Mouse (Mus musculus): ENCODE results near the gene Rnaseh1. TPM values are rescaled to one million over a fixed set of nuclear protein-coding genes. Genes with fewer than 3 reads are reported as not detected.

Rnaseh1 gene
- polyA plus RNA-seq, 1 experiment from 2014 or later: 24.0 TPM

GRCm38 (mm10) chr12:28704381-28704780 lies 55.0 kb downstream of the Rnaseh1 start:
- DNase-seq (ENCODE audit: low spot score) (no peak), ATAC-seq (ENCODE audit: low read depth) (no peak)
- Histone ChIP-seq H3K4me1 (ENCODE audit: control insufficient read depth, insufficient read depth, low read length) (no peaks in the 10 kb centered on the region), H3K27ac (replicated peaks; ENCODE audit: low read depth, low read length) (no peak overlapping the region), H3K4me2 (ENCODE audit: low read depth, low read length) (no peak overlapping the region), H3K4me3 (ENCODE audit: low read depth, low read length) (no peak overlapping the region), H3K27me3 (replicated peaks; ENCODE audit: control insufficient read depth, insufficient read depth, low read length) (no peaks in the 10 kb centered on the region), H3K9me3 (ENCODE audit: control insufficient read depth, low read length) (no peaks in the 10 kb centered on the region), H3K9ac (ENCODE audit: low read depth, low read length) (no peak overlapping the region), H3K36me3 (ENCODE audit: control insufficient read depth, insufficient read depth, low read length) (peaks cover 28% of the 10 kb centered on the region; the same call in 1 of the 2 replicates)
- WGBS: 11% methylated on average over 12 of the region's 12 CpGs

- WGBS: 79% methylated on average over 6 of the region's 6 CpGs
- no peak overlapping the region for H3K4me2 ChIP-seq (ENCODE audit: low read depth, low read length)
Measured at GRCm38 (mm10) chr12:28705204-28705603, 55.8 kb downstream of the Rnaseh1 start.

GRCm38 (mm10) chr12:28708154-28708553 lies 58.8 kb downstream of the Rnaseh1 start:
- no peaks in the 10 kb centered on the region for H3K9me3 ChIP-seq (ENCODE audit: control insufficient read depth, low read length)

More at GRCm38 (mm10) chr12:28705204-28705603, 55.8 kb downstream of the Rnaseh1 start:
- Histone ChIP-seq H3K9me3 (ENCODE audit: control insufficient read depth, low read length) (no peaks in the 10 kb centered on the region), H3K36me3 (ENCODE audit: control insufficient read depth, insufficient read depth, low read length) (peaks cover 36% of the 10 kb centered on the region; the same call in 1 of the 2 replicates), H3K9ac (ENCODE audit: low read depth, low read length) (no peak overlapping the region), H3K27ac (replicated peaks; ENCODE audit: low read depth, low read length) (no peak overlapping the region), H3K4me3 (ENCODE audit: low read depth, low read length) (no peak overlapping the region), H3K27me3 (replicated peaks; ENCODE audit: control insufficient read depth, insufficient read depth, low read length) (no peaks in the 10 kb centered on the region), H3K4me1 (ENCODE audit: control insufficient read depth, insufficient read depth, low read length) (no peaks in the 10 kb centered on the region)
- DNase-seq (ENCODE audit: low spot score) (no peak), ATAC-seq (ENCODE audit: low read depth) (no peak)

More at GRCm38 (mm10) chr12:28708154-28708553, 58.8 kb downstream of the Rnaseh1 start:
- 81% methylated on average over 4 of the region's 4 CpGs for WGBS
- Histone ChIP-seq H3K27ac (replicated peaks; ENCODE audit: low read depth, low read length) (no peak overlapping the region), H3K27me3 (replicated peaks; ENCODE audit: control insufficient read depth, insufficient read depth, low read length) (no peaks in the 10 kb centered on the region), H3K36me3 (ENCODE audit: control insufficient read depth, insufficient read depth, low read length) (peaks cover 46% of the 10 kb centered on the region), H3K9ac (ENCODE audit: low read depth, low read length) (no peak overlapping the region), H3K4me1 (ENCODE audit: control insufficient read depth, insufficient read depth, low read length) (no peaks in the 10 kb centered on the region), H3K4me3 (ENCODE audit: low read depth, low read length) (no peak overlapping the region), H3K4me2 (ENCODE audit: low read depth, low read length) (no peak overlapping the region)
- ATAC-seq (ENCODE audit: low read depth) (no peak), DNase-seq (ENCODE audit: low spot score) (no peak)

Small RNA genes within 50 kb of the gene (microRNA-seq; reads per million reads assigned to microRNA genes)
- gene Mir6937 (ENCODE audit: borderline number of aligned reads): not detected

Other genes starting within 250 kb of the Rnaseh1 start
- gene Dcdc2c, start 97.2 kb upstream of the Rnaseh1 start, polyA plus RNA-seq (2014; fragmentation: Nextera tagmentation; extraction: Ambion mirVana): 0.18 and 0.32 TPM in 2 replicates
- gene Allc, start 67.1 kb upstream of the Rnaseh1 start, polyA plus RNA-seq (2014; fragmentation: Nextera tagmentation; extraction: Ambion mirVana): not detected in 2 replicates
- gene Colec11, start 26.2 kb upstream of the Rnaseh1 start, polyA plus RNA-seq (2014; fragmentation: Nextera tagmentation; extraction: Ambion mirVana): 0.56 and 0.78 TPM in 2 replicates
- 941 and 979 TPM in 2 replicates for gene Rps7, start 13.6 kb upstream of the Rnaseh1 start, polyA plus RNA-seq (2014; fragmentation: Nextera tagmentation; extraction: Ambion mirVana)
- gene Adi1, start 25.6 kb downstream of the Rnaseh1 start, polyA plus RNA-seq (2014; fragmentation: Nextera tagmentation; extraction: Ambion mirVana): 57.5 and 60.8 TPM in 2 replicates
- 32.9 and 38.0 TPM in 2 replicates for gene Trappc12, start 100.9 kb downstream of the Rnaseh1 start, polyA plus RNA-seq (2014; fragmentation: Nextera tagmentation; extraction: Ambion mirVana)
- gene Eipr1, start 102.2 kb downstream of the Rnaseh1 start, polyA plus RNA-seq (2014; fragmentation: Nextera tagmentation; extraction: Ambion mirVana): 28.2 and 29.0 TPM in 2 replicates